24 mouse cellular contexts compared by ENCODE assay signal in the genomic region with DNA sequence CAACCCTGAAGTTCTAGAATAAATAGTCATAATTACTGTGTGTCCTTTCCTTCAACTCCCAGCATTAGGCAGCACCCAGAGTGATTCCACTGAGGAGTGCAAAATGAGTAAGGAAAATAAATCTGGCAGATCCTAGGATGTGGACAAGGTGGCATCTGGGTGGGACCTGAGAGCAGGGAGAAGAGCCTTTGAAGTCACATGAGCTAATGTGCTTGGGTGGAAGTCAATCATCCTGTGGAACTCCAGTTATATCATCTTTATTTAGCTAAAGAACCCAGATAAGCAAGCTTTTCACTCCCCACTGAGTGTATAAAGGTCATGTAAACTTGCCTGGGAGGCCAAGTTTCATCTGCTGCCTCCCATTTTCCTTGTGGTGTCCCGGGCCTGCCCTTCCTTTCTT.
DNase-seq lines count a peak whose midpoint lies in the region; ATAC-seq and TF ChIP-seq lines count a peak whose summit lies in the region.
"Had no signal": no experiment of that assay in that cellular context is flagged by ENCODE, and none has a peak within 500 bp of the region (broad histone marks: within the 10 kb centered on the region; RNA-seq: fewer than 3 reads in every experiment).

No protein-coding gene starts in this region.

- no peak for TF ChIP-seq CTCF in kidney, adult 2 months (conservative IDR thresholded peaks at IDR 0.05; ENCODE audit: insufficient read depth, insufficient read length, low read depth, low read length)

- no peak overlapping the region for H3K27ac ChIP-seq in kidney, adult 2 months (ENCODE audit: insufficient read depth, low read depth, low read length)
- no peak overlapping the region for H3K27ac ChIP-seq in kidney, embryonic 16.5 days (ENCODE audit: low read length)
- H3K27ac ChIP-seq in intestine, embryonic 16.5 days (ENCODE audit: low read length): no peak overlapping the region
- H3K27ac ChIP-seq: forebrain, embryonic 10.5 days; forebrain, embryonic 13.5 days; heart, adult 2 months; hindbrain, embryonic 10.5 days; hindbrain, embryonic 13.5 days had no signal

- H3K9ac ChIP-seq in kidney, embryonic 16.5 days (replicated peaks; ENCODE audit: low read length): no peak overlapping the region
- no peak overlapping the region for H3K9ac ChIP-seq in intestine, embryonic 16.5 days (ENCODE audit: low read depth, low read length)
- H3K9ac ChIP-seq: forebrain, embryonic 13.5 days; hindbrain, embryonic 13.5 days had no signal

- H3K4me1 ChIP-seq in kidney, adult 2 months (ENCODE audit: control insufficient read depth, insufficient read depth, low read length): no peaks in the 10 kb centered on the region
- H3K4me1 ChIP-seq in kidney, embryonic 16.5 days (ENCODE audit: insufficient read depth, low read length): no peaks in the 10 kb centered on the region
- H3K4me1 ChIP-seq in intestine, embryonic 16.5 days (ENCODE audit: control insufficient read depth, insufficient read depth, low read length): no peaks in the 10 kb centered on the region
- H3K4me1 ChIP-seq: forebrain, embryonic 10.5 days; forebrain, embryonic 13.5 days; hindbrain, embryonic 10.5 days; hindbrain, embryonic 13.5 days had no signal

- H3K27me3 ChIP-seq in kidney, adult 2 months (replicated peaks; ENCODE audit: control insufficient read depth, insufficient read depth, low read length): no peaks in the 10 kb centered on the region
- H3K27me3 ChIP-seq in kidney, embryonic 16.5 days (ENCODE audit: insufficient read depth, low read length): no peaks in the 10 kb centered on the region
- H3K27me3 ChIP-seq in intestine, embryonic 16.5 days (replicated peaks; ENCODE audit: control insufficient read depth, insufficient read depth, low read length): no peaks in the 10 kb centered on the region
- H3K27me3 ChIP-seq: forebrain, embryonic 13.5 days; hindbrain, embryonic 13.5 days had no signal

- H3K36me3 ChIP-seq in kidney, adult 2 months (ENCODE audit: control insufficient read depth, insufficient read depth, low read length): no peaks in the 10 kb centered on the region
- H3K36me3 ChIP-seq in kidney, embryonic 16.5 days (ENCODE audit: insufficient read depth, low read length): no peaks in the 10 kb centered on the region
- no peaks in the 10 kb centered on the region for H3K36me3 ChIP-seq in intestine, embryonic 16.5 days (ENCODE audit: control insufficient read depth, insufficient read depth, low read length)
- H3K36me3 ChIP-seq: forebrain, embryonic 10.5 days; hindbrain, embryonic 10.5 days; hindbrain, embryonic 13.5 days had no signal

- TF ChIP-seq POLR2A in kidney, adult 2 months (IDR thresholded peaks at IDR 0.05; ENCODE audit: low read depth, low read length): no peak

- no peak for ATAC-seq in kidney, embryonic 16.5 days (ENCODE audit: low FRiP score, low TSS enrichment)
- ATAC-seq in intestine, embryonic 16.5 days: peak; percentile 38; the same call in 1 of the 2 replicates
- ATAC-seq: CD4-positive, CD25-positive, alpha-beta regulatory T cell, adult 4 months; forebrain, embryonic 13.5 days; forebrain, embryonic 16.5 days; hindbrain, embryonic 16.5 days had no signal

- no peak overlapping the region for H3K4me2 ChIP-seq in kidney, embryonic 16.5 days (replicated peaks; ENCODE audit: low read depth, low read length)
- H3K4me2 ChIP-seq in intestine, embryonic 16.5 days (ENCODE audit: low read depth, low read length): no peak overlapping the region
- H3K4me2 ChIP-seq: forebrain, embryonic 13.5 days; heart, embryonic 11.5 days; hindbrain, embryonic 13.5 days had no signal

- WGBS in kidney, adult 2 months: 35% methylated on average over 1 of the region's 1 CpGs
- 27% methylated on average over 1 of the region's 1 CpGs for WGBS in kidney, embryonic 16.5 days
- 28% methylated on average over 1 of the region's 1 CpGs for WGBS in intestine, embryonic 16.5 days

- H3K9me3 ChIP-seq in kidney, embryonic 16.5 days (ENCODE audit: low read length): no peaks in the 10 kb centered on the region
- H3K9me3 ChIP-seq in intestine, embryonic 16.5 days (ENCODE audit: control insufficient read depth, low read length): no peaks in the 10 kb centered on the region
- H3K9me3 ChIP-seq: forebrain, embryonic 10.5 days; forebrain, embryonic 13.5 days; hindbrain, embryonic 10.5 days; hindbrain, embryonic 13.5 days had no signal

- intact Hi-C loops in heart, postnatal 14 days (cut with DNase I): no loop called here

- H3K4me3 ChIP-seq in kidney, adult 2 months (ENCODE audit: insufficient read depth, low read depth, low read length): no peak overlapping the region
- H3K4me3 ChIP-seq in kidney, embryonic 16.5 days (ENCODE audit: low read length): no peak overlapping the region
- H3K4me3 ChIP-seq in intestine, embryonic 16.5 days (ENCODE audit: low read length): no peak overlapping the region
- H3K4me3 ChIP-seq: forebrain, embryonic 10.5 days; forebrain, embryonic 13.5 days; heart, adult 2 months; hindbrain, embryonic 10.5 days; hindbrain, embryonic 13.5 days had no signal

- peak; percentile 77 for DNase-seq in heart, adult 11 months
- no peak for DNase-seq in heart, postnatal 14 days
- peak; percentile 4 for DNase-seq in kidney, adult 2 months
- DNase-seq in yolk sac, embryonic 10.5 days (ENCODE audit: low spot score): peak; percentile 19
- DNase-seq in gastrocnemius, adult 8-10 months (ENCODE audit: low spot score in 2 of 2): no peak
- DNase-seq: adrenal gland, postnatal 10 days; cerebellum, adult 11 months; cerebellum, adult 2 months; cerebellum, adult 9-11 months; cerebellum, postnatal 25 days; gastrocnemius, postnatal 14 days; heart, adult 2 months; heart, postnatal 36 days; kidney, adult 11 months had no signal

Comparison
In these comparisons a context has a peak if more than half of its experiments do, and no peak if none do; other contexts are left out.
1. DNase-seq: peak in heart, adult 11 months (single experiment), kidney, adult 2 months (single experiment) and yolk sac, embryonic 10.5 days (single experiment); none in heart, postnatal 14 days (0 of 2) and gastrocnemius, adult 8-10 months (0 of 2).